Mouse (Mus musculus): Measurements from ENCODE around the gene Fxn.

DNA sequence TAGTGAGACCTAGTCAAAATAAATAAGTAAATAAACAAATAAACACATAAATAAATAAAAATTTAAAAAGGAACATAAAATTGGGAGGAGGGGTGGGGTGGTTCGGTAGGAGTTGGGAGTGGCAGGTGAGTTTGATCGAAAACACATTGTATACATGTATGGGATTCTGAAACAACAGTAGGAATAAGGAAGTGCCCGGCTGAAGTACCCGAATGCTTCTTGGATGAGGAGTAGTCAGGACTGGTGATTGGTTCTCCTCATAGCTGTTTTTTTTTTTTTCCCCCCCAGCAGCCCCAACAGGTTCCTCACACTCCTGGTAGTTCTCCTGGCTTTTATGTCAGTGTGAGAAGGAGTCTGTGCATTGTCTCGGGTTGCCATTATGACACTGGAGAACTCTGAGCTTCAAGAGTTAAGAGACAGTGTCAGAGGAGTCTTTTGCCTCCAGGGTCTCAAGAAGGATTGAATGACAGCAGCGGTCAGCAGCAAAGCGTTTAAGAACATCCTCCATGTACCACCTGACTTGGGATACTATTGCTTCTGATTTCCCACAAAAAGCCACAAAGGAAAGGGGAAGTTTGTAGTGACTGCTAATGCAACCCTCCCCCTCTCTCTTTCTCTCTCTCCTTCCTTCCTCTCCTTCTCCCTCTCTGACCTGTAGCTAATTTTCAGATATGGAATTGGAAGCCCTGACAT lies 1.0 kb upstream of the Fxn start:
- TF ChIP-seq CTCF (conservative IDR thresholded peaks at IDR 0.05; ENCODE audit: insufficient read depth, insufficient read length, low read depth, low read length), result no peak
- TF ChIP-seq POLR2A (IDR thresholded peaks at IDR 0.05; ENCODE audit: low read depth, low read length), result no peak

All from kidney, adult 2 months (tissue).